Mouse (Mus musculus) liver, embryonic 14.5 days (tissue): ENCODE data around the gene Snrpg. TPM values are rescaled to one million over a fixed set of nuclear protein-coding genes. Genes with fewer than 3 reads are reported as not detected.
A peak's percentile ranks its signal among the peaks of the same experiment; 100 is the strongest.
"Not testable (repeated sequence)": the region's sequence is repeated elsewhere in the genome, so short reads cannot be mapped to it uniquely, and the experiment has no call there.

Experiments
- ATAC-seq: fragments of 200-750 bp; cut with Nextera tagmentation; 2 replicates; pipeline ENCODE4 v1.8.0; 2017; ENCODE audit warnings: moderate number of reproducible peaks, mild to moderate bottlenecking, moderate library complexity; ENCODE audit not compliant: insufficient read depth
- DNase-seq, 3 experiments: peaks; one replicate each; pipeline ENCODE4 v3.0.0-alpha.2; 2012 to 2013; ENCODE audit warnings: low read depth in 3 of 3, low spot score in 3 of 3
- H3K27ac ChIP-seq: fragments of 300-500 bp; sonication (generic); 2 replicates; pipeline ENCODE4 v1.5.1; 2014; ENCODE audit warnings: moderate library complexity, mild to moderate bottlenecking, control low read depth, inconsistent platforms
- H3K27me3 ChIP-seq: fragments of 300-500 bp; sonication (generic); 2 replicates; pipeline ENCODE4 v1.6.1; 2014; ENCODE audit warnings: mild to moderate bottlenecking, low read length, moderate library complexity; ENCODE audit not compliant: control insufficient read depth, insufficient read depth
- H3K36me3 ChIP-seq: fragments of 300-500 bp; sonication (generic); replicated peaks from 2 replicates; pipeline ENCODE4 v1.6.1; 2014; ENCODE audit warnings: low read depth; ENCODE audit not compliant: control insufficient read depth, insufficient read depth
- H3K4me1 ChIP-seq, 2 experiments: fragments of 200-500 bp in 1 of 2; fragments of 300-500 bp in 1 of 2; sonication (generic) in 1 of 2; replicated peaks; 2 replicates each; pipeline ENCODE4 v1.6.1; 2012 to 2014; ENCODE audit warnings: antibody characterized with exemption in 1 of 2, inconsistent platforms in 1 of 2, low read length in 1 of 2; ENCODE audit not compliant: control insufficient read depth in 2 of 2, insufficient read depth in 2 of 2
- H3K4me2 ChIP-seq: fragments of 300-500 bp; sonication (generic); 2 replicates; pipeline ENCODE4 v1.6.1; 2014; ENCODE audit warnings: low read depth, mild to moderate bottlenecking, control low read depth, moderate library complexity
- H3K4me3 ChIP-seq, 2 experiments: fragments of 200-500 bp in 1 of 2; fragments of 300-500 bp in 1 of 2; sonication (generic) in 1 of 2; 2 replicates each; pipeline ENCODE4 v1.5.1; 2012 to 2014; ENCODE audit warnings: low read depth in 2 of 2, low read length in 2 of 2, mild to moderate bottlenecking in 2 of 2, control low read depth in 1 of 2, inconsistent platforms in 1 of 2, moderate library complexity in 1 of 2; ENCODE audit not compliant: insufficient read depth in 1 of 2
- H3K9ac ChIP-seq: fragments of 300-500 bp; sonication (generic); replicated peaks from 2 replicates; pipeline ENCODE4 v1.6.1; 2014; ENCODE audit warnings: mild to moderate bottlenecking, control low read depth, moderate library complexity
- H3K9me3 ChIP-seq: fragments of 300-500 bp; sonication (generic); 2 replicates; pipeline ENCODE4 v1.6.1; 2016; ENCODE audit warnings: low read length, mixed read lengths; ENCODE audit not compliant: control insufficient read depth
- CTCF ChIP-seq: IDR thresholded peaks from 2 replicates; pipeline ENCODE4 v1.5.1; 2016; ENCODE audit warnings: antibody characterized with exemption, low read depth, control low read depth
- EP300 ChIP-seq: IDR thresholded peaks from 2 replicates; pipeline ENCODE4 v1.6.1; 2016; ENCODE audit warnings: antibody characterized with exemption, low read depth
- WGBS: fragments of 180-500 bp; shearing (Covaris S2); extraction: QIAGEN DNeasy Blood & Tissue Kit; methylation state at CpG from one replicate; pipeline ENCODE4 v1.1.7; 2014; ENCODE audit not compliant: insufficient replicate concordance; 5-methylcytosine and 5-hydroxymethylcytosine counted together
- polyA plus RNA-seq, 2 experiments: library from polyadenylated mRNA; depleted of rRNA in 1 of 2; stranded (reverse) in 1 of 2; unstranded in 1 of 2; fragments of >200 nt; fragmentation: Nextera tagmentation in 1 of 2; extraction: Ambion mirVana in 1 of 2; gene quantifications; 2 replicates each; pipeline versions ENCODE4 v1.2.1 to v1.2.3; 2012 to 2014

The Snrpg gene
- polyA plus RNA-seq, 2 experiments = 135 to 440 TPM

DNA sequence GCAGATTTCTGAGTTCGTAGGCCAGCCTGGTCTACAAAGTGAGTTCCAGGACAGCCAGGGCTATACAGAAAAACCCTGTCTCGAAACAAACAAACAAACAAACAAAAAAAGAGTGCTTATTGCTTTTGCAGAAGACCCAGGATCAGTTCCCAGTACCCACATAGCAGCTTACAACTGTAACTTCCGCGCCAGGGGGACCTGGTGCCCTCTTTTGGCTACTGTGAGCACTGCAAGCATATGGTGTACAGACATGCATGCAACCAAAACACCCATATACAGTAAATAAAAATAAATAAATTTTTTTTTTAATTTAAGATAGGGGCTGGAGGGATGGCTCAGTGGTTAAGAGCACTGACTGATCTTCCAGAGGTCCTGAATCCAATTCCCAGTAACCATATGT is 34.8 kb upstream of the Snrpg start:
- not testable (repeated sequence) for DNase-seq, H3K9me3 ChIP-seq, H3K27ac ChIP-seq, H3K27me3 ChIP-seq, H3K4me1 ChIP-seq, H3K4me3 ChIP-seq, ATAC-seq, H3K4me2 ChIP-seq, H3K36me3 ChIP-seq, H3K9ac ChIP-seq
- TF ChIP-seq CTCF = peak; percentile 7; the same call in 1 of the 2 replicates
- 56% methylated on average over 4 of the region's 4 CpGs for WGBS

- Histone ChIP-seq H3K27ac (no peak overlapping the region), H3K27me3 (no peaks in the 10 kb centered on the region), H3K9ac (no peak overlapping the region), H3K4me2 (no peak overlapping the region), H3K36me3 (no peaks in the 10 kb centered on the region), H3K4me1 (no peaks in the 10 kb centered on the region), H3K9me3 (no peaks in the 10 kb centered on the region), H3K4me3 (no peak overlapping the region)
- no peak for ATAC-seq
- DNase-seq = no peak
- TF ChIP-seq CTCF (no peak), EP300 (no peak)
- WGBS = 16% methylated on average over 7 of the region's 7 CpGs
Observed at GRCm38 (mm10) chr6:86343656-86344055, 27.4 kb upstream of the Snrpg start.

- no peak for TF ChIP-seq EP300
- TF ChIP-seq CTCF = no peak
- Histone ChIP-seq H3K36me3 (no peaks in the 10 kb centered on the region), H3K4me2 (no peak overlapping the region), H3K4me3 (no peak overlapping the region), H3K27ac (no peak overlapping the region), H3K27me3 (no peaks in the 10 kb centered on the region), H3K4me1 (no peaks in the 10 kb centered on the region), H3K9ac (no peak overlapping the region), H3K9me3 (no peaks in the 10 kb centered on the region)
- ATAC-seq (no peak), DNase-seq (no peak)
- 47% methylated on average over 2 of the region's 2 CpGs for WGBS
Observed at GRCm38 (mm10) chr6:86346063-86346462, 25.0 kb upstream of the Snrpg start.

GRCm38 (mm10) chr6:86349257-86349656 is 21.8 kb upstream of the Snrpg start:
- DNase-seq = no peak
- WGBS = 38% methylated on average over 7 of the region's 7 CpGs

DNA sequence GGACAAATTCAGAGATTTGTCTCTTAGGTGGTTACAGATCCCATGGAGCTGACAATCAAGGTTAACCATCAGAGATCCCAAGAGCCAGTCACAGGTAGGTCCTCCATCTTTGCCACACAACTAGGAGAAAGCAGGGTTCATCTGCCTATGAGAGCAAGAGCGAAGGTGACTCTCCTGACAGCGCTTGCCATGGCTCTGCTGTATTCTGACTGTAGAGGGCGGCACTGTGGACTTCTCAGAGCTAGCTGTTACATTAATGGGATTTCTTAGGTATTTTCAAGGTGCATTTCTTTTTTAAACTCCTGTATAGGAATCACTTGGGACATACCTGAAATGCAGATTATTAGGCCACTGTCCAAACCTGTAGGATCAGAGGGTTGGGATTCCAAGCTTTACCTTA is 16.2 kb upstream of the Snrpg start:
- H3K4me1 ChIP-seq = no peaks in the 10 kb centered on the region
- H3K9ac ChIP-seq = no peak overlapping the region
- ATAC-seq = no peak
- 58% methylated on average over 3 of the region's 3 CpGs for WGBS
- H3K9me3 ChIP-seq = no peaks in the 10 kb centered on the region
- no peaks in the 10 kb centered on the region for H3K36me3 ChIP-seq
- H3K4me2 ChIP-seq = no peak overlapping the region
- peak; percentile 31 for TF ChIP-seq CTCF
- TF ChIP-seq EP300 = no peak
- no peak overlapping the region for H3K27ac ChIP-seq
- no peak for DNase-seq
- H3K4me3 ChIP-seq = no peak overlapping the region
- no peaks in the 10 kb centered on the region for H3K27me3 ChIP-seq

More at GRCm38 (mm10) chr6:86349257-86349656, 21.8 kb upstream of the Snrpg start:
- Histone ChIP-seq H3K27me3 (no peaks in the 10 kb centered on the region), H3K9ac (no peak overlapping the region), H3K36me3 (no peaks in the 10 kb centered on the region), H3K4me2 (no peak overlapping the region), H3K27ac (no peak overlapping the region), H3K9me3 (no peaks in the 10 kb centered on the region), H3K4me3 (no peak overlapping the region), H3K4me1 (no peaks in the 10 kb centered on the region)
- no peak for ATAC-seq
- peak; percentile 62 for TF ChIP-seq CTCF
- TF ChIP-seq EP300 = no peak
